Comparison of ENCODE assay signal across 13 mouse cellular contexts in genomic region chr12:112985346-112985745, GRCm38 (mm10). TPM values are rescaled to one million over a fixed set of nuclear protein-coding genes. Genes with fewer than 3 reads are reported as not detected.
DNase-seq lines count a peak whose midpoint lies in the region; ATAC-seq and TF ChIP-seq lines count a peak whose summit lies in the region.
"Had no signal": no experiment of that assay in that cellular context is flagged by ENCODE, and none has a peak within 500 bp of the region (broad histone marks: within the 10 kb centered on the region; RNA-seq: fewer than 3 reads in every experiment).

No protein-coding gene starts in this region.

- 97% methylated on average over 6 of the region's 6 CpGs for WGBS in kidney, adult 2 months
- 94% methylated on average over 6 of the region's 6 CpGs for WGBS in kidney, embryonic 14.5 days
- WGBS in forebrain, embryonic 14.5 days, result 93% methylated on average over 6 of the region's 6 CpGs

- H3K36me3 ChIP-seq in kidney, adult 2 months (ENCODE audit: control insufficient read depth, insufficient read depth, low read length), result peaks cover 2% of the 10 kb centered on the region; the same call in 1 of the 2 replicates
- peaks cover 68% of the 10 kb centered on the region for H3K36me3 ChIP-seq in kidney, embryonic 14.5 days (ENCODE audit: control insufficient read depth, insufficient read depth, low read length)
- H3K36me3 ChIP-seq in forebrain, embryonic 14.5 days (ENCODE audit: control insufficient read depth, insufficient read depth, low read length), result peaks cover 67% of the 10 kb centered on the region

- no peak for ATAC-seq in kidney, embryonic 14.5 days (ENCODE audit: low FRiP score, low TSS enrichment)
- ATAC-seq in megakaryocyte progenitor cell, adult 5-6 weeks (replicated peaks; ENCODE audit: poor library complexity), result peak; percentile 84
- no peak for ATAC-seq in forebrain, embryonic 14.5 days

- no peaks in the 10 kb centered on the region for H3K4me1 ChIP-seq in kidney, adult 2 months (ENCODE audit: control insufficient read depth, insufficient read depth, low read length)
- H3K4me1 ChIP-seq in kidney, embryonic 14.5 days (ENCODE audit: control insufficient read depth, insufficient read depth, low read length), result no peaks in the 10 kb centered on the region
- no peaks in the 10 kb centered on the region for H3K4me1 ChIP-seq in forebrain, embryonic 14.5 days (ENCODE audit: control insufficient read depth, insufficient read depth, low read length)
- H3K4me1 ChIP-seq: embryonic facial prominence, embryonic 15.5 days; midbrain, embryonic 12.5 days; stomach, embryonic 15.5 days had no signal

- intact Hi-C loops in heart, postnatal 36 days (cut with DNase I), result no loop called here

- no peak for DNase-seq in kidney, adult 2 months
- peak; percentile 57 for DNase-seq in CD4-positive helper T cell, adult 2 months (ENCODE audit: low read depth, low spot score)
- peak; percentile 48 for DNase-seq in T-cell, adult 2 months (ENCODE audit: low spot score)
- no peak for DNase-seq in urinary bladder, postnatal 10 days (ENCODE audit: low spot score)
- DNase-seq in forebrain, embryonic 14.5 days (ENCODE audit: low spot score), result no peak
- no peak for DNase-seq in heart, postnatal 36 days
- DNase-seq: kidney, postnatal 14 days had no signal

- H3K9me3 ChIP-seq in kidney, embryonic 14.5 days (ENCODE audit: control insufficient read depth, low read length), result no peaks in the 10 kb centered on the region
- H3K9me3 ChIP-seq in forebrain, embryonic 14.5 days (replicated peaks; ENCODE audit: control insufficient read depth, low read length), result no peaks in the 10 kb centered on the region
- H3K9me3 ChIP-seq: embryonic facial prominence, embryonic 15.5 days; midbrain, embryonic 12.5 days; stomach, embryonic 15.5 days had no signal

- no peak overlapping the region for H3K27ac ChIP-seq in kidney, adult 2 months (ENCODE audit: insufficient read depth, low read depth, low read length)
- H3K27ac ChIP-seq in kidney, embryonic 14.5 days (ENCODE audit: low read depth, low read length), result no peak overlapping the region
- H3K27ac ChIP-seq in forebrain, embryonic 14.5 days (ENCODE audit: low read depth, low read length), result no peak overlapping the region
- H3K27ac ChIP-seq: embryonic facial prominence, embryonic 15.5 days; midbrain, embryonic 12.5 days; stomach, embryonic 15.5 days had no signal

- H3K27me3 ChIP-seq in kidney, adult 2 months (replicated peaks; ENCODE audit: control insufficient read depth, insufficient read depth, low read length), result no peaks in the 10 kb centered on the region
- H3K27me3 ChIP-seq in kidney, embryonic 14.5 days (ENCODE audit: control insufficient read depth, insufficient read depth, low read length), result no peaks in the 10 kb centered on the region
- no peaks in the 10 kb centered on the region for H3K27me3 ChIP-seq in forebrain, embryonic 14.5 days (replicated peaks; ENCODE audit: control insufficient read depth, insufficient read depth, low read length)
- H3K27me3 ChIP-seq: embryonic facial prominence, embryonic 15.5 days; midbrain, embryonic 12.5 days; stomach, embryonic 15.5 days had no signal

- TF ChIP-seq CTCF in kidney, adult 2 months (conservative IDR thresholded peaks at IDR 0.05; ENCODE audit: insufficient read depth, insufficient read length, low read depth, low read length), result peak; percentile 45

- H3K4me3 ChIP-seq in kidney, adult 2 months (ENCODE audit: insufficient read depth, low read depth, low read length), result no peak overlapping the region
- H3K4me3 ChIP-seq in kidney, embryonic 14.5 days (ENCODE audit: low read length), result no peak overlapping the region
- no peak overlapping the region for H3K4me3 ChIP-seq in forebrain, embryonic 14.5 days (ENCODE audit: low read depth, low read length)
- H3K4me3 ChIP-seq: embryonic facial prominence, embryonic 15.5 days; midbrain, embryonic 12.5 days; stomach, embryonic 15.5 days had no signal

- H3K9ac ChIP-seq in kidney, embryonic 14.5 days (ENCODE audit: low read depth, low read length), result no peak overlapping the region
- no peak overlapping the region for H3K9ac ChIP-seq in forebrain, embryonic 14.5 days (ENCODE audit: low read length)
- H3K9ac ChIP-seq: embryonic facial prominence, embryonic 15.5 days; midbrain, embryonic 12.5 days; stomach, embryonic 15.5 days had no signal

- no peak for TF ChIP-seq POLR2A in kidney, adult 2 months (IDR thresholded peaks at IDR 0.05; ENCODE audit: low read depth, low read length)

- no peak overlapping the region for H3K4me2 ChIP-seq in kidney, embryonic 14.5 days (replicated peaks; ENCODE audit: low read depth, low read length)
- H3K4me2 ChIP-seq in forebrain, embryonic 14.5 days (ENCODE audit: low read length), result no peak overlapping the region
- H3K4me2 ChIP-seq: embryonic facial prominence, embryonic 15.5 days; heart, embryonic 11.5 days; midbrain, embryonic 12.5 days; stomach, embryonic 15.5 days had no signal

RNA-seq across cellular contexts. Expression of gene Btbd6, which starts 9.1 kb away (rescaled TPM):
- 31.8 and 45.2 TPM in 2 replicates for polyA plus RNA-seq in kidney, adult 2 months (2012; rRNA removed)
- 22.3 and 23.1 TPM in 2 replicates for polyA plus RNA-seq in kidney, embryonic 14.5 days (2014; fragmentation: Nextera tagmentation; extraction: Ambion mirVana)
- total RNA-seq in megakaryocyte progenitor cell, adult 5-6 weeks (2015), result 7.7 and 9.5 TPM in 2 replicates
- 5.2 and 6.4 TPM in 2 replicates for total RNA-seq in megakaryocyte progenitor cell, adult 5-6 weeks (2017)
- 35.0 and 37.5 TPM in 2 replicates for polyA plus RNA-seq in forebrain, embryonic 14.5 days (2014; fragmentation: Nextera tagmentation; extraction: Ambion mirVana)
- 10 to 100 TPM; 24.3 to 24.7 TPM for total RNA-seq in heart, postnatal 36 days (2021)

RNA-seq across cellular contexts. Expression of gene Brf1, which starts 15.2 kb away (rescaled TPM):
- 44.8 and 53.0 TPM in 2 replicates for polyA plus RNA-seq in kidney, adult 2 months (2012; rRNA removed)
- polyA plus RNA-seq in kidney, embryonic 14.5 days (2014; fragmentation: Nextera tagmentation; extraction: Ambion mirVana), result 38.2 and 75.6 TPM in 2 replicates
- total RNA-seq in megakaryocyte progenitor cell, adult 5-6 weeks (2015), result 24.0 and 29.3 TPM in 2 replicates
- total RNA-seq in megakaryocyte progenitor cell, adult 5-6 weeks (2017), result 27.2 and 39.0 TPM in 2 replicates
- 43.0 and 51.0 TPM in 2 replicates for polyA plus RNA-seq in forebrain, embryonic 14.5 days (2014; fragmentation: Nextera tagmentation; extraction: Ambion mirVana)
- 10 to 100 TPM; 24.5 to 25.3 TPM for total RNA-seq in heart, postnatal 36 days (2021)

RNA-seq across cellular contexts. Expression of gene Pacs2, which starts 29.0 kb away (rescaled TPM):
- polyA plus RNA-seq in kidney, adult 2 months (2012; rRNA removed), result 42.4 and 47.8 TPM in 2 replicates
- polyA plus RNA-seq in kidney, embryonic 14.5 days (2014; fragmentation: Nextera tagmentation; extraction: Ambion mirVana), result 12.6 and 14.6 TPM in 2 replicates
- total RNA-seq in megakaryocyte progenitor cell, adult 5-6 weeks (2015), result 16.2 and 16.8 TPM in 2 replicates
- total RNA-seq in megakaryocyte progenitor cell, adult 5-6 weeks (2017), result 9.2 and 10.0 TPM in 2 replicates
- polyA plus RNA-seq in forebrain, embryonic 14.5 days (2014; fragmentation: Nextera tagmentation; extraction: Ambion mirVana), result 16.1 and 21.6 TPM in 2 replicates
- 10 to 100 TPM; 32.5 to 38.9 TPM for total RNA-seq in heart, postnatal 36 days (2021)

RNA-seq across cellular contexts. Expression of gene Nudt14, which starts 43.4 kb away (rescaled TPM):
- polyA plus RNA-seq in kidney, adult 2 months (2012; rRNA removed), result 66.1 and 73.0 TPM in 2 replicates
- polyA plus RNA-seq in kidney, embryonic 14.5 days (2014; fragmentation: Nextera tagmentation; extraction: Ambion mirVana), result 101 and 102 TPM in 2 replicates
- total RNA-seq in megakaryocyte progenitor cell, adult 5-6 weeks (2015), result 12.6 and 13.4 TPM in 2 replicates
- 14.8 TPM in 2 replicates for total RNA-seq in megakaryocyte progenitor cell, adult 5-6 weeks (2017)
- polyA plus RNA-seq in forebrain, embryonic 14.5 days (2014; fragmentation: Nextera tagmentation; extraction: Ambion mirVana), result 62.8 and 75.9 TPM in 2 replicates
- 10 to 100 TPM in 1 of 2 experiments, 1 to 10 TPM in 1; 5.6 to 10.6 TPM for total RNA-seq in heart, postnatal 36 days (2021)

RNA-seq across cellular contexts. Expression of gene Jag2, which starts 55.8 kb away (rescaled TPM):
- 10.1 and 10.6 TPM in 2 replicates for polyA plus RNA-seq in kidney, adult 2 months (2012; rRNA removed)
- 2.3 and 2.9 TPM in 2 replicates for polyA plus RNA-seq in kidney, embryonic 14.5 days (2014; fragmentation: Nextera tagmentation; extraction: Ambion mirVana)
- 0.64 and 0.78 TPM in 2 replicates for total RNA-seq in megakaryocyte progenitor cell, adult 5-6 weeks (2015)
- total RNA-seq in megakaryocyte progenitor cell, adult 5-6 weeks (2017), result 2.4 and 4.5 TPM in 2 replicates
- 5.3 and 7.5 TPM in 2 replicates for polyA plus RNA-seq in forebrain, embryonic 14.5 days (2014; fragmentation: Nextera tagmentation; extraction: Ambion mirVana)
- 10 to 100 TPM; 24.4 to 28.4 TPM for total RNA-seq in heart, postnatal 36 days (2021)

Comparison
In these comparisons a context has a peak if more than half of its experiments do, and no peak if none do; other contexts are left out.
1. DNase-seq: peak in CD4-positive helper T cell, adult 2 months (single experiment) and T-cell, adult 2 months (single experiment); none in kidney, adult 2 months (single experiment), urinary bladder, postnatal 10 days (single experiment), forebrain, embryonic 14.5 days (single experiment) and heart, postnatal 36 days (0 of 2).